Mouse (Mus musculus): Measurements from ENCODE around the gene Mapt. TPM values are rescaled to one million over a fixed set of nuclear protein-coding genes. Genes with fewer than 3 reads are reported as not detected.
"Not testable (repeated sequence)": the region's sequence is repeated elsewhere in the genome, so short reads cannot be mapped to it uniquely, and the experiment has no call there.

Mapt gene
- polyA plus RNA-seq, 1 experiment from 2014 or later, result 67.7 TPM

DNA sequence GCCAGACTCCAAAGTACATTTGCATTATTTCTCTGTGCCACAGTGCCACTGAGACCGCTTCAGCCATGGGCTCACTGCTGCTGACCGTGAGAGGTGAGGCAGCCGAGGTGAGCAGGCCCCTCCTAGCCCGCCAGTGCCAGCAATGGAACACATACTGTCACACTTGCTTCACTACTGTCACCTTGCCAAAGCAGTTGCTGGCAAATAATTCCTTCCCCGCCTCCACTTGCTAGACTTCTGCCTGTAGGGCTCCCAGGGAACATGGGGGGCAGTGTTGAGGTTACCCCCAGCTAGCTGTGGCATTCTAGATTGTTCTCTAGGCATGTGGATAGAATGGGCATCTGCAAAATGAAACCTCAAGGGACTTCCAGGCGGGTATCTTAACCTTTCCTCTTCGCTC lies 6.0 kb downstream of the Mapt start:
- H3K27me3 ChIP-seq (ENCODE audit: insufficient read depth, poor library complexity, severe bottlenecking), result peaks cover 63% of the 10 kb centered on the region
- peaks cover 43% of the 10 kb centered on the region for H3K4me1 ChIP-seq (replicated peaks)
- H3K36me3 ChIP-seq, result no peaks in the 10 kb centered on the region
- H3K27ac ChIP-seq, result no peak overlapping the region
- no peak for DNase-seq (ENCODE audit: low spot score)
- no peaks in the 10 kb centered on the region for H3K9me3 ChIP-seq
- WGBS, result 73% methylated on average over 7 of the region's 7 CpGs
- H3K4me3 ChIP-seq, result no peak overlapping the region

DNA sequence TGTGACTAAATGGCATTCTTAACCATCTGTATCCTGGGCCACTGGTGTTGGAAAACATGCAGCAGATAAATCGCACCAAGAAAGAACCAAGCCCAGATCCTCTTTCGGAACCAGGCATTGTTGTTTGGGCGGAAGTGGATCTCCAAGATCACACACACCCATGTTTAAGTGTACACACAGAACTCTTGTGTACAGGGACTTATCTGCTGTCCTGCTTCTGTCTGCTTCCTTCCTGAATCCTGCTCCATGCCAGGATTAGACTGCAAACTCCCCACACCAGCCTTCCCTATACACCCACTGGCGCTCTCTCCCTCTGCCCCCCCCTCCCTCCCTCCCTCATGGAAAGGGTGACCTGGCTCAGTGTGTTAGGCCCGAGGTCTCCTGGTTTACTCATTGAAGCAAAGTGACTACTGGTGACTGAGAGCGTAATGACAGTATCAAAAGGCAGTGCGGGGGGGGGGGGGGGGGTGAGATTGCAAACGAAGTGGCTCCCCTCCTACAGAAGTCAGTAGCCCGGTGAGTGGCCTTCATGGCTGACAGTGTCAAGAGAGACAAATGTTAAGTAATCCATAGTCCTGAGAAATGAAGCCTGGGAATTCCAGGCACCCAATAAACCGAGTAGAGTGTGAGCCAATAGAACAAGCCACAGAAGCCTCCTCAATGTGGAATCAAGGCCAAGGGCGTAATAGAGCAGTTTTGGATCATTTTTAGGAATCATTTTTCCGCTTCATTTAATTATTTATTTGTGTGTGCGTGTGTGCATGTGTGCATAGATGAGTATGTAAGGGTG lies 7.0 kb downstream of the Mapt start:
- no peaks in the 10 kb centered on the region for H3K9me3 ChIP-seq
- H3K4me3 ChIP-seq, result no peak overlapping the region
- 67% methylated on average over 13 of the region's 13 CpGs for WGBS
- no peaks in the 10 kb centered on the region for H3K36me3 ChIP-seq
- H3K27ac ChIP-seq, result no peak overlapping the region
- peaks cover 54% of the 10 kb centered on the region for H3K27me3 ChIP-seq (ENCODE audit: insufficient read depth, poor library complexity, severe bottlenecking)
- peaks cover 34% of the 10 kb centered on the region for H3K4me1 ChIP-seq (replicated peaks)
- DNase-seq (ENCODE audit: low spot score), result no peak

DNA sequence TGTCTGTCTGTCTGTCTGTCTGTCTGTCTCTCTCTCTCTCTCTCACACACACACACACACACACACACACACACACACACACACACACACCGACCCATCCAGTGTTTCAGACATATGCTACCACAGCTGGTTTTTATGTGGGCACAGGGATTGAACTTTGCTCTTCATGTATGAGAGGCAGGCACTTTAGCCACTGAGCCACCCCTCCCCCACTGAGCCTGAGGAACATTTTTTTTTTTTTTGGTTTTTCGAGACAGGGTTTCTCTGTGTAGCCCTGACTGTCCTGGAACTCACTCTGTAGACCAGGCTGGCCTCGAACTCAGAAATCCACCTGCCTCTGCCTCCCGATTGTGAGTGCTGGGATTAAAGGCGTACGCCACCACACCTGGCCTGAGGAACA lies 14.3 kb downstream of the Mapt start:
- H3K36me3 ChIP-seq; H3K27me3 ChIP-seq (ENCODE audit: insufficient read depth, poor library complexity, severe bottlenecking); H3K9me3 ChIP-seq; DNase-seq (ENCODE audit: low spot score); H3K4me3 ChIP-seq; H3K27ac ChIP-seq: not testable (repeated sequence)
- peaks cover 16% of the 10 kb centered on the region for H3K4me1 ChIP-seq (replicated peaks)
- 83% methylated on average over 6 of the region's 6 CpGs for WGBS

DNA sequence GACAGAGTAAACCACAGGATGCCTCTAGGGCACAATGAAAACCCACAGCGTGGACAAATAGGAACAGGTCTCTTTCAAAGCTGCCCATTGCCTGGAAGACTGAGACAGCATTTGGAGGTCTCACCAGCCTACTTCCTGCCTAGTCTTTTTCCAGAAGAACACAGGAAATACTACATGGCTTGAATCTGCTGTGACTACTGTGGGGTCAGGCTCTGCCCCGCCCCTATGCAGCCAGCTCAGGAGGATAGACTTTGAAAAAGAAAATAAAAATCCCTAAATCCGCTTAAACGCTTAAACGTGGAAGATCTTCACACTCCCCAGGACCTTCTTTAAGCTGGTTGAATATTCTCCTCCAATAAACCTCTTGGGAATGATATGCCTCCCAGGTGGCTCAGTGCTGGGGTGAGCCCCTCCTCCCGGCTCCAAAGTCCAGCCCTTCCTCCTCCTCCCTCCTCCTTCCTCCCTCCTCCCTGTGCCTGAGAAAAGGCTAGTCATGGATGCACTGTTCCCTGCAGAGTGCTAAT lies 15.0 kb downstream of the Mapt start:
- Histone ChIP-seq H3K4me3 (no peak overlapping the region), H3K27me3 (ENCODE audit: insufficient read depth, poor library complexity, severe bottlenecking) (no peaks in the 10 kb centered on the region; the same call in 1 of the 2 replicates), H3K27ac (no peak overlapping the region), H3K9me3 (no peaks in the 10 kb centered on the region), H3K36me3 (no peaks in the 10 kb centered on the region), H3K4me1 (replicated peaks) (peaks cover 16% of the 10 kb centered on the region)
- 28% methylated on average over 6 of the region's 6 CpGs for WGBS
- no peak for DNase-seq (ENCODE audit: low spot score)

DNA sequence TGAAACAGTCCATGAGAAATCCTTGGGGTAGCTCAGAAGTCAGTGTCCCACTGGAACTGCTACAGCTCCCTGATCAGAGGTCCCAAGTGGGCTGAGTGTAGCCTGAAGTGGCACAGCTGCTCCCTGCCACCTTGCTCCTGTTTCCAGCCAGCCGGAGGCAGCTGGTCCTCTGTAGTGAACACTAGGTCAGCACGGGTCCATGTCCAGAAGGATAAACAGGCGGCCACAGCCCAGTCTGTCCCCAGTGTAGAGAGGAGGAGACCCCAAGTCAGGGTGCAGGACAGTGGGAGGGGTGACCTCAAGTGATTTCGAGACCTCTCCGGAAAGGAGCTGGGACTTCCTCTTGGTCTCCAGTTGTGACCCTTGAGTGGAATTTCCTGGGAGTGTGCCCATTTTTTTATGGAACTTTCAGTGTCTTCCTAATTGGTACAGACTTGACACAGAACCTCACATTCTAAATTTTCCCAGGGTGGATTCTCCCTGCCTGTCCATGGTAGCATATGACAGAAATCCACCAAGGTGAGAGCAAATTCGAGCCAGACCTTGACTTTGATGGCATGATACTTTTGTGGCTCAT lies 16.0 kb downstream of the Mapt start:
- Histone ChIP-seq H3K4me1 (replicated peaks) (peaks cover 16% of the 10 kb centered on the region), H3K9me3 (no peaks in the 10 kb centered on the region), H3K4me3 (no peak overlapping the region), H3K27ac (no peak overlapping the region), H3K36me3 (no peaks in the 10 kb centered on the region), H3K27me3 (ENCODE audit: insufficient read depth, poor library complexity, severe bottlenecking) (no peaks in the 10 kb centered on the region; the same call in 1 of the 2 replicates)
- WGBS, result 79% methylated on average over 6 of the region's 6 CpGs
- DNase-seq (ENCODE audit: low spot score), result no peak

DNA sequence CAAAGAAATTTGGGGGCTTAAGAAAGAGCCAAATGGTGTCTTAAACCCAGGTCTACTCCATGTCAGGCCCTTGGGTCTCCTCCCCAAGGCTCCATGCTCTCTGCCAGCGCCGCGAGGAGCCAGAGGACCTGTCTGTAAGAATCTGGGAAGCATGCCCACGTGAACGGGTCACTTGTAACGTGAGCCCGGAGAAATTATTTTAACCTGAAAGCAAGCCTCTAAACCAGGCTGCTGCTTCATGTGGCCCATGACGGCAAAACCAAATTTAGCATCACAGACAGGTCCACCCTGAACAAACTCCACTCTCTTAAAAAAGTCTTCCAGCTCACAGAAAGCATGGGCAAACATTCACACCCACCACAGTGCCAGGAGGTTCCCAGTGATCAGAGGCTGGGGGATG lies 18.2 kb downstream of the Mapt start:
- no peaks in the 10 kb centered on the region for H3K36me3 ChIP-seq
- H3K9me3 ChIP-seq, result no peaks in the 10 kb centered on the region
- DNase-seq (ENCODE audit: low spot score), result no peak
- H3K4me1 ChIP-seq (replicated peaks), result peaks cover 18% of the 10 kb centered on the region
- no peak overlapping the region for H3K4me3 ChIP-seq
- no peaks in the 10 kb centered on the region; the same call in 1 of the 2 replicates for H3K27me3 ChIP-seq (ENCODE audit: insufficient read depth, poor library complexity, severe bottlenecking)
- WGBS, result 78% methylated on average over 8 of the region's 8 CpGs
- no peak overlapping the region for H3K27ac ChIP-seq

DNA sequence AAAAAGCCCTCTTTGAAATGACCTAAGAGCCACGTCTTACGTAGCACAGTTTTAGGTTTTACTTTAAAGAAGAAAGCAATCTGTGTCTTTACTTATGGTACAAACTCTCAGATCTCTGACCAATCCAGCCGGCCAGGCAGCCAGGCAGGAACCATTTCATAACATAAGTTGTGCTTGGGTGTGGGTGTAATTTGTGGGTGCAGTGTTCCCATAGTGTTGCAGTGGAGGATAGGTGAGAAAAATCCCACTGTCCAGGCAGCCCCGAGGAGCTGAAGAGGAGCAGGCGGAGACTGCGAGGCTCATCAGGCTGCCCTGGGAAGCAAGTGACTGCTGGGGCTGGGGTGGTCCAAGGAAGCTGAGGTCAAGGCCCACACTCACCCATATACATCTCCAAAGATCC lies 19.9 kb downstream of the Mapt start:
- Histone ChIP-seq H3K27ac (no peak overlapping the region), H3K4me1 (replicated peaks) (peaks cover 20% of the 10 kb centered on the region), H3K36me3 (no peaks in the 10 kb centered on the region), H3K4me3 (no peak overlapping the region), H3K9me3 (no peaks in the 10 kb centered on the region), H3K27me3 (ENCODE audit: insufficient read depth, poor library complexity, severe bottlenecking) (no peaks in the 10 kb centered on the region; the same call in 1 of the 2 replicates)
- WGBS, result 90% methylated on average over 6 of the region's 6 CpGs
- no peak for DNase-seq (ENCODE audit: low spot score)

DNA sequence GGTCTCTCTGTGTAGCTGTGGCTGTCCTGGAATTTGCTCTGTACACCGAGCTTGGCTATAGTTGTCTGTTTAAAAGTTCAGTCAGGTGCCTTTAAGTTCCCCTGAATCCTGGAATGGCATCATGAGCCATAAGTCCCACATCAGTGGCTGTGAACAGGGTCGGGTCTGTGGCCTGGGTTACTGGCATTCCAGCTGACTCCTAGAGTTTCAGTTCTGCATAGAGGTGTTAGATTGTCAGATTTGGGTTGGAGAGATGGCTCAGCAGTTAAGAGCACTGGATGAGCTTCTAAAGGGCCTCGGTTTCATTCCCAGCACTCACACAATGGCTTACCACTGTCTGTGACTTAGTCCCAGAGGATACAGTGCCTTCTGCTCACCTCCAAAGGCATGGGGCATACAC lies 20.9 kb downstream of the Mapt start:
- H3K27ac ChIP-seq, result no peak overlapping the region
- no peaks in the 10 kb centered on the region for H3K9me3 ChIP-seq
- peaks cover 12% of the 10 kb centered on the region for H3K4me1 ChIP-seq (replicated peaks)
- no peaks in the 10 kb centered on the region; the same call in 1 of the 2 replicates for H3K27me3 ChIP-seq (ENCODE audit: insufficient read depth, poor library complexity, severe bottlenecking)
- H3K4me3 ChIP-seq, result no peak overlapping the region
- DNase-seq (ENCODE audit: low spot score), result no peak
- WGBS, result 71% methylated on average over 3 of the region's 3 CpGs
- no peaks in the 10 kb centered on the region for H3K36me3 ChIP-seq

DNA sequence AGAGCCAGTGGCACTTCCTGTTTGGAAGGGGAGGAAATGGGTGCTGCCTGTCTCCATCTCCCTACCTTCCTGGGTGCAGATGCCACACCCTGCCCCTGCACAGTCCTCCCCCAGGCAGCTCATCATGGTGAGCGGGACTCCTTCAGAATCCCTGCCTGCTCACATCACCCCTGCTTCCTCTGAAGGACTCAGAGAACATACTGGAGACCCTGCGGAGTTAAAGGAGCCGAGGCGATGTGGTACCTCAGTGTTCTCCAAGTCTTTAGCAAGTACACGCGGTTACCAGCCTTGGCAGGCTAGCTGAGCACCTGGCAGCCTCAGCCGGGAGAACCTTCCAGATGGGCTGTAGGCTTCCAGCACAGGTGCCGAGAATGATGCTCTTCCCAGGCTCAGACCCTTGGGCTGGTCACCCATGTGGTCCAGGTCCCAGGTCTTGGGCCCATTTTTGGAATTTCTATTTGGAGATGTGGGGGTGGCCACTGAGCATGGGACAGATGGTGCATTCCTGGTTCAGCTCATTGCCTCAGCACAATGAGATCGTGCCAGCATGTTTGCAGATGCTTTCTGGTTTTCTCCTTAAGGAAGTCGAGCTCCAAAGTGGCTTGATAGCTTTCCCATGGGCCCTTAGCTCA lies 23.3 kb downstream of the Mapt start:
- Histone ChIP-seq H3K9me3 (no peaks in the 10 kb centered on the region), H3K4me1 (replicated peaks) (peaks cover 23% of the 10 kb centered on the region), H3K27ac (no peak overlapping the region), H3K4me3 (no peak overlapping the region), H3K27me3 (ENCODE audit: insufficient read depth, poor library complexity, severe bottlenecking) (no peaks in the 10 kb centered on the region), H3K36me3 (no peaks in the 10 kb centered on the region)
- no peak for DNase-seq (ENCODE audit: low spot score)
- WGBS, result 87% methylated on average over 10 of the region's 10 CpGs

- no peaks in the 10 kb centered on the region for H3K9me3 ChIP-seq
- H3K27me3 ChIP-seq (ENCODE audit: insufficient read depth, poor library complexity, severe bottlenecking), result peaks cover under 1% of the 10 kb centered on the region; the same call in 1 of the 2 replicates
- no peaks in the 10 kb centered on the region for H3K36me3 ChIP-seq
- 90% methylated on average over 2 of the region's 2 CpGs for WGBS
- no peak overlapping the region for H3K4me3 ChIP-seq
- DNase-seq (ENCODE audit: low spot score), result no peak
- no peak overlapping the region for H3K27ac ChIP-seq
- H3K4me1 ChIP-seq (replicated peaks), result peaks cover 23% of the 10 kb centered on the region
Observed at GRCm38 (mm10) chr11:104256179-104256578, 25.0 kb downstream of the Mapt start.

DNA sequence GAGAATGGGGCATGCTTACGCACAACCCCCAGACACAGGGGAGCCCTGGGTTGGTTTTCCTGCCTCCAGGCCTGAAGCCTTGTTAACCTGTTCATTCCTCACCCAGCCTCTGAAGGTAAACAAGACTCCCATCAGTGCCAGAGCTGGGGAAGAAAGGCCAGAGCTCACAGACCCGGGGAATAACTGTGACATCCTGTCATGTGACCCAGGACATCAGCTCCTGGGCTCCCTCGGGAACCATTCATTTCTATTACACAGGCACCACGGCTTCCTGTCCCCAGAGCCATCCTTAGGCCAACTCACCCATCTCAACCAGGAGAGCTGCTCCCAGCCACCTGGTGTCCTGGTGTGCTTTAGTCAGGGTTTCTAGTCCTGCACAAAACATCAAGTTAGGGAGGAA lies 27.8 kb downstream of the Mapt start:
- peak overlapping the region; percentile 2; the same call in 1 of the 2 replicates for H3K27ac ChIP-seq
- peaks cover 23% of the 10 kb centered on the region for H3K4me1 ChIP-seq (replicated peaks)
- H3K36me3 ChIP-seq, result no peaks in the 10 kb centered on the region
- 34% methylated on average over 4 of the region's 4 CpGs for WGBS
- peaks cover 5% of the 10 kb centered on the region; the same call in 1 of the 2 replicates for H3K27me3 ChIP-seq (ENCODE audit: insufficient read depth, poor library complexity, severe bottlenecking)
- no peaks in the 10 kb centered on the region for H3K9me3 ChIP-seq
- peak; percentile 46 for DNase-seq (ENCODE audit: low spot score)
- H3K4me3 ChIP-seq, result no peak overlapping the region

DNA sequence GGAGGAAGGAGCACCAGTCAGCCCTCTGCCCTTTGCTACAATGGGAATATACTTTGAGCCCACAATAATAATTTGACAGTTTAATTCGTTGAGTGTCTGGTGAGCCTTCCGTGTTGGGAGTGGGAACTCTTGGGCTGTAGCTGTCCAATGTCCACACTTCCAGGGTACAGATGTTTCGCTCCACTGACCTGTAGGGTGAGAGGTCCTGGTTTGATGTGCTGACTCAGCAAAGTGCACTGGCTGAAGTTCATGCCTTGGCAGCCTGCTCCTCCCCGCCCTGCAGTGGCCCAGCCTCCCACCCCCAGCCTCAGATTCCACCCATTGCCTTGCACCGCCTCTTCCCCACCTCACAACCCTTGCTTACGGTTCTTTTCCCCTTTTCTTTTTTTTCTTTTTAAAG lies 33.5 kb downstream of the Mapt start:
- H3K4me3 ChIP-seq, result no peak overlapping the region
- no peak overlapping the region for H3K27ac ChIP-seq
- WGBS, result 86% methylated on average over 6 of the region's 6 CpGs
- H3K4me1 ChIP-seq (replicated peaks), result peaks cover 7% of the 10 kb centered on the region
- no peaks in the 10 kb centered on the region for H3K9me3 ChIP-seq
- H3K27me3 ChIP-seq (ENCODE audit: insufficient read depth, poor library complexity, severe bottlenecking), result peaks cover 5% of the 10 kb centered on the region; the same call in 1 of the 2 replicates
- H3K36me3 ChIP-seq, result no peaks in the 10 kb centered on the region
- no peak for DNase-seq (ENCODE audit: low spot score)

DNA sequence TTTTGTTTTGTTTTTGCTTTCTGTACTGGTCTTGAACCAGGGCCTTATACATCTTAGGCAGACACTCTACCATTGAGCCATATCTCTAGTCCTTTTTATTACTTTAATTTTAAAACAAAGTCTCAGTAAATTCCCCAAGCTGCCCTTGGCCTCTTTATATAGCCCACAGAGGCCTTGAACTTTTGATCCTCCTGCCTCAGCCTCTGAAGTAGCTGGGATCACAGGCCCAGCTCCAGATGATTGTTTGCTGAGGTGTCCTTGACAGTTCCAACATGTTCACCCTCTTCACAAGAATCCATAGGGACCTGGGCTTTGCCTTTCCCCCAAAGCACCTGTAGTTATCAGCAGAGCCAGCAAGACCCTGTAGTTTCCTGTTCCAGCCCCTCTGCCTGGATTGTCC lies 34.5 kb downstream of the Mapt start:
- Histone ChIP-seq H3K27ac (no peak overlapping the region), H3K4me1 (replicated peaks) (peaks cover 17% of the 10 kb centered on the region), H3K4me3 (no peak overlapping the region), H3K27me3 (ENCODE audit: insufficient read depth, poor library complexity, severe bottlenecking) (peaks cover 5% of the 10 kb centered on the region; the same call in 1 of the 2 replicates), H3K9me3 (no peaks in the 10 kb centered on the region), H3K36me3 (no peaks in the 10 kb centered on the region)
- no peak for DNase-seq (ENCODE audit: low spot score)

All from hindbrain, embryonic 10.5 days (tissue).